Mouse (Mus musculus) embryo, embryonic 11.5 days (tissue): ENCODE data around the gene Tesc.

ENCODE experiments used
- DNase-seq: peaks from one replicate; pipeline ENCODE4 v3.0.0-alpha.2; 2012; ENCODE audit warnings: low read depth, low spot score

The Tesc gene

GRCm38 (mm10) chr5:118108124-118108793, 80.7 kb downstream of the Tesc start:
- no peak for DNase-seq

- DNase-seq = no peak
These were observed 81.4 kb downstream of the Tesc start for GRCm38 (mm10) chr5:118108794-118109440.
